Mouse (Mus musculus): ENCODE results near the gene Alpi.

Gene Alpi
- long read RNA-seq, experiment 1: 0 reads
- long read RNA-seq, experiment 2: 0 reads

GRCm38 (mm10) chr1:87101411-87101810 is at the start of gene Alpi:
Gene Alpi, minus strand, starts transcription at chr1:87101606.
- intact Hi-C loops (cut with DNase I): no loop called here

- intact Hi-C loops (cut with DNase I): no loop called here
Measured at GRCm38 (mm10) chr1:87149422-87149821, 48.0 kb upstream of the Alpi start.

- intact Hi-C loops (cut with DNase I): no loop called here
Measured at GRCm38 (mm10) chr1:87143141-87143540, 41.7 kb upstream of the Alpi start.

- intact Hi-C loops (cut with DNase I): no loop called here
Measured at GRCm38 (mm10) chr1:87142456-87142855, 41.0 kb upstream of the Alpi start.

GRCm38 (mm10) chr1:87141550-87141949 is 40.1 kb upstream of the Alpi start:
- intact Hi-C loops (cut with DNase I): no loop called here

- intact Hi-C loops (cut with DNase I): no loop called here
Measured at GRCm38 (mm10) chr1:87131803-87132202, 30.4 kb upstream of the Alpi start.

- intact Hi-C loops (cut with DNase I): no loop called here
Measured at GRCm38 (mm10) chr1:87127206-87128030, 26.0 kb upstream of the Alpi start.

- intact Hi-C loops (cut with DNase I): no loop called here
Measured at GRCm38 (mm10) chr1:87124673-87125072, 23.3 kb upstream of the Alpi start, which contains the start of gene Akp3. Gene Akp3, plus strand, starts transcription at chr1:87124973.

GRCm38 (mm10) chr1:87114784-87115183 is 13.4 kb upstream of the Alpi start:
- intact Hi-C loops (cut with DNase I): no loop called here

GRCm38 (mm10) chr1:87111719-87112354 is 10.4 kb upstream of the Alpi start:
- intact Hi-C loops (cut with DNase I): no loop called here

GRCm38 (mm10) chr1:87108564-87108963 is 7.2 kb upstream of the Alpi start:
- intact Hi-C loops (cut with DNase I): no loop called here

- intact Hi-C loops (cut with DNase I): no loop called here
Measured at GRCm38 (mm10) chr1:87106536-87106935, 5.1 kb upstream of the Alpi start.

- intact Hi-C loops (cut with DNase I): no loop called here
Measured at GRCm38 (mm10) chr1:87103936-87104335, 2.5 kb upstream of the Alpi start.

- intact Hi-C loops (cut with DNase I): no loop called here
Measured at GRCm38 (mm10) chr1:87102114-87102513, 708 bp upstream of the Alpi start.

- intact Hi-C loops (cut with DNase I): loop anchor here (2.0 kb wide), 1 partner anchor 86 kb away; no protein-coding TSS in a partner anchor
Measured at GRCm38 (mm10) chr1:87098358-87098975, 2.9 kb downstream of the Alpi start.

- intact Hi-C loops (cut with DNase I): no loop called here
Measured at GRCm38 (mm10) chr1:87095642-87096041, 5.8 kb downstream of the Alpi start.

- intact Hi-C loops (cut with DNase I): no loop called here
Measured at GRCm38 (mm10) chr1:87089828-87090227, 11.6 kb downstream of the Alpi start, which contains the start of gene Alppl2. Gene Alppl2, minus strand, starts transcription at chr1:87089928.

- intact Hi-C loops (cut with DNase I): no loop called here
Measured at GRCm38 (mm10) chr1:87089251-87089650, 12.2 kb downstream of the Alpi start.

- intact Hi-C loops (cut with DNase I): no loop called here
Measured at GRCm38 (mm10) chr1:87086964-87087363, 14.4 kb downstream of the Alpi start.

- intact Hi-C loops (cut with DNase I): no loop called here
Measured at GRCm38 (mm10) chr1:87086196-87086595, 15.2 kb downstream of the Alpi start.

- intact Hi-C loops (cut with DNase I): no loop called here
Measured at GRCm38 (mm10) chr1:87073776-87074175, 27.6 kb downstream of the Alpi start.

- intact Hi-C loops (cut with DNase I): no loop called here
Measured at GRCm38 (mm10) chr1:87070720-87071119, 30.7 kb downstream of the Alpi start.
